Comparison of ENCODE assay signal across 7 mouse cellular contexts in the genomic region with DNA sequence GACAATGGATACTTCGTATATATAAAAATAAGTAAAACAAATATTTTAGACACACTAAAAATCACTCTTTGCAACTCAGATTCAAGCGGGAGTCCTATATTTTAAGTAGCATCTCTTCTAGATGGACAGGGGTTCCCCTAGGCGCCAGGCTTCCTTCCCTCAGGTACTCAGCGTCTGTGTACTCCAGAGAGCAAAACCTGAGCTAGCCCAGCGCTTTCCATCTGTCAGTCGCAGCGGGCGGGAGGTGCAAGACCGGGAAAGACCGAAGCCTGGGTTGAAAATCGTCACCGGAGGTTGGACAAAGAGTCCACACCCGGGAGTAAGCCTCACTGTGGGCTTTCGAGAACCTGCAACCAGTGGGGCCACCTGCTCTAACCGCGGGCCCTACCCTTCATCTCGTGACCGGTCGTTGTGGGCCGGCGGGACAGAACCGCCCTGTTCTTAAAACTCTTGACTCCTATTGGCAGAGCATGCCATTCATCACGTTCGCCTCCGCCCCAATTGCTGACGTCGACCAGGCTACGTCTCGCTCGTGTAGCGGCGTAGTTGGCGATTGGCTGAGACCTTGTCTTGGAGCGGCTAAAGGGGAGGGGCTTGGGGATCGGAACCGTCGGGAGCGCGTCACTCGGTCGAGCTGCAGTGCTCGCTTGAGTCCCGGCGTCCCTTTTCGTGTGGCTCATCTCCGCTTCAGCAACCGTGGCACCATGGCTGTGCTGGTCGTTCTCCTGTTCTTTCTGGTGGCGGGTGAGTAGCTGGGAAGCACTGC. TPM values are rescaled to one million over a fixed set of nuclear protein-coding genes. Genes with fewer than 3 reads are reported as not detected.
DNase-seq lines count a peak whose midpoint lies in the region; ATAC-seq and TF ChIP-seq lines count a peak whose summit lies in the region.

A gene (plus strand): TSS at position 610 of the 766 bp plus-strand sequence.

- TF ChIP-seq CTCF in intestine, postnatal 0 days (IDR thresholded peaks at IDR 0.05; ENCODE audit: low read depth), result peak; percentile 33
- no peak for TF ChIP-seq CTCF in small intestine, adult 2 months (IDR thresholded peaks at IDR 0.05; ENCODE audit: extremely low read depth, insufficient read length, insufficient replicate concordance, low read depth, low read length)

- no peaks in the 10 kb centered on the region for H3K36me3 ChIP-seq in embryonic facial prominence, embryonic 10.5 days (replicated peaks)
- no peaks in the 10 kb centered on the region for H3K36me3 ChIP-seq in intestine, postnatal 0 days (ENCODE audit: control insufficient read depth, insufficient read depth)
- no peaks in the 10 kb centered on the region for H3K36me3 ChIP-seq in midbrain, embryonic 12.5 days
- no peaks in the 10 kb centered on the region for H3K36me3 ChIP-seq in small intestine, adult 2 months (ENCODE audit: control insufficient read depth, insufficient read depth, low read length)

- H3K27ac ChIP-seq in embryonic facial prominence, embryonic 10.5 days (replicated peaks), result peak within 1 kb of the TSS; percentile 87
- peak within 1 kb of the TSS; percentile 82 for H3K27ac ChIP-seq in intestine, postnatal 0 days (ENCODE audit: low read depth, low read length)
- peak within 1 kb of the TSS; percentile 86 for H3K27ac ChIP-seq in midbrain, embryonic 12.5 days (replicated peaks)
- H3K27ac ChIP-seq in small intestine, adult 2 months (ENCODE audit: insufficient read depth, low read depth, low read length), result peak within 1 kb of the TSS; percentile 22; the same call in 1 of the 2 replicates

- TF ChIP-seq POLR2A in small intestine, adult 2 months (IDR thresholded peaks at IDR 0.05; ENCODE audit: low read depth, low read length), result peak; percentile 71

- no peaks in the 10 kb centered on the region for H3K9me3 ChIP-seq in embryonic facial prominence, embryonic 10.5 days
- H3K9me3 ChIP-seq in intestine, postnatal 0 days (ENCODE audit: control insufficient read depth), result no peaks in the 10 kb centered on the region
- H3K9me3 ChIP-seq in midbrain, embryonic 12.5 days, result no peaks in the 10 kb centered on the region

- peak within 1 kb of the TSS; percentile 81 for H3K4me3 ChIP-seq in embryonic facial prominence, embryonic 10.5 days
- peak within 1 kb of the TSS; percentile 65 for H3K4me3 ChIP-seq in intestine, postnatal 0 days (ENCODE audit: low read depth, low read length)
- peak within 1 kb of the TSS; percentile 70 for H3K4me3 ChIP-seq in midbrain, embryonic 12.5 days
- H3K4me3 ChIP-seq in small intestine, adult 2 months (ENCODE audit: low read depth, low read length), result peak within 1 kb of the TSS; percentile 86

- peak within 1 kb of the TSS; percentile 60 for H3K4me2 ChIP-seq in intestine, postnatal 0 days (replicated peaks; ENCODE audit: low read depth)
- H3K4me2 ChIP-seq in midbrain, embryonic 12.5 days (replicated peaks), result peak within 1 kb of the TSS; percentile 50

- intact Hi-C loops in left cerebral cortex, postnatal 4 days (cut with DNase I), result no loop called here

- peak within 1 kb of the TSS; percentile 73 for H3K9ac ChIP-seq in intestine, postnatal 0 days (ENCODE audit: low read depth, low read length)
- H3K9ac ChIP-seq in midbrain, embryonic 12.5 days (replicated peaks), result peak within 1 kb of the TSS; percentile 80

- ATAC-seq in intestine, postnatal 0 days, result peak; percentile 99
- ATAC-seq in midbrain, embryonic 12.5 days (ENCODE audit: low FRiP score, low read depth), result peak; percentile 100

- 14% methylated on average over 49 of the region's 49 CpGs for WGBS in embryonic facial prominence, embryonic 10.5 days
- 21% methylated on average over 49 of the region's 49 CpGs for WGBS in intestine, postnatal 0 days
- 20% methylated on average over 49 of the region's 49 CpGs for WGBS in midbrain, embryonic 12.5 days
- 10% methylated on average over 49 of the region's 49 CpGs for WGBS in small intestine, adult 2 months

- peaks cover 4% of the 10 kb centered on the region; the same call in 1 of the 2 replicates for H3K4me1 ChIP-seq in embryonic facial prominence, embryonic 10.5 days
- no peaks in the 10 kb centered on the region for H3K4me1 ChIP-seq in intestine, postnatal 0 days (replicated peaks; ENCODE audit: control insufficient read depth, insufficient read depth, low read length)
- peaks cover 8% of the 10 kb centered on the region; the same call in 1 of the 2 replicates for H3K4me1 ChIP-seq in midbrain, embryonic 12.5 days
- H3K4me1 ChIP-seq in small intestine, adult 2 months (ENCODE audit: control insufficient read depth, insufficient read depth, insufficient read length, low read length), result peaks cover 6% of the 10 kb centered on the region; the same call in 1 of the 2 replicates

- peak; percentile 91 for DNase-seq in adrenal gland, postnatal 10 days
- DNase-seq in embryonic facial prominence, embryonic 10.5 days (ENCODE audit: low spot score), result peak; percentile 92
- DNase-seq in gonadal fat pad, adult 2 months (ENCODE audit: low read depth), result peak; percentile 51
- peak; percentile 92 for DNase-seq in left cerebral cortex, postnatal 4 days

- peaks cover 38% of the 10 kb centered on the region for H3K27me3 ChIP-seq in embryonic facial prominence, embryonic 10.5 days (replicated peaks; ENCODE audit: low read depth, poor library complexity, severe bottlenecking)
- H3K27me3 ChIP-seq in intestine, postnatal 0 days (replicated peaks; ENCODE audit: control insufficient read depth, insufficient read depth, low read length), result no peaks in the 10 kb centered on the region
- no peaks in the 10 kb centered on the region; the same call in 1 of the 2 replicates for H3K27me3 ChIP-seq in midbrain, embryonic 12.5 days
- H3K27me3 ChIP-seq in small intestine, adult 2 months (ENCODE audit: control insufficient read depth, insufficient read depth, low read length), result no peaks in the 10 kb centered on the region

RNA-seq across cellular contexts. Expression of the gene that starts here (rescaled TPM):
- 10 to 100 TPM; 44.0 to 45.2 TPM for total RNA-seq in adrenal gland, postnatal 10 days (2021)
- 52.7 and 54.6 TPM in 2 replicates for polyA plus RNA-seq in embryonic facial prominence, embryonic 10.5 days (2016; fragmentation: Nextera tagmentation; extraction: Ambion mirVana)
- polyA plus RNA-seq in gonadal fat pad, adult 2 months (2012; rRNA removed), result 26.5 and 32.1 TPM in 2 replicates
- 167 and 170 TPM in 2 replicates for polyA plus RNA-seq in intestine, postnatal 0 days (2015; fragmentation: Nextera tagmentation; extraction: Ambion mirVana)
- total RNA-seq in left cerebral cortex, postnatal 4 days (2021), result 100 to 1,000 TPM; 113 to 131 TPM
- polyA plus RNA-seq in midbrain, embryonic 12.5 days (2016; fragmentation: Nextera tagmentation; extraction: Ambion mirVana), result 102 and 105 TPM in 2 replicates
- 3.3 and 6.7 TPM in 2 replicates for polyA plus RNA-seq in small intestine, adult 2 months (2012; rRNA removed)

Comparison
In these comparisons a context has a peak if more than half of its experiments do, and no peak if none do; other contexts are left out.
1. Peak in every context shown above with its lines: DNase-seq, ATAC-seq, H3K4me3 ChIP-seq and H3K27ac ChIP-seq.
2. H3K27ac ChIP-seq: peak in every context shown above with its lines; median percentile 87 in embryonic facial prominence, embryonic 10.5 days; 86 in midbrain, embryonic 12.5 days; 82 in intestine, postnatal 0 days; 22 in small intestine, adult 2 months.